Mouse (Mus musculus): ENCODE measurements at regions not wholly inside any gene's neighbourhood (a gene's known extent, or its start where the extent isn't known, plus 50 kb on each side); places are given as distances from the start of the nearest gene placed in this dataset.
"Not testable (repeated sequence)": the region's sequence is repeated elsewhere in the genome, so short reads cannot be mapped to it uniquely, and the experiment has no call there.

- not testable (repeated sequence) for TF ChIP-seq CTCF, EP300 (IDR thresholded peaks at IDR 0.05; ENCODE audit: low read depth)
Observed at GRCm38 (mm10) chr10:53459706-53460105, 80.0 kb upstream of the Cep85l start.
